Mouse (Mus musculus): ENCODE data around the gene Tcte1. TPM values are rescaled to one million over a fixed set of nuclear protein-coding genes. Genes with fewer than 3 reads are reported as not detected.
A peak's percentile ranks its signal among the peaks of the same experiment; 100 is the strongest.

Gene Tcte1
- polyA plus RNA-seq, 1 experiment = not detected

- Histone ChIP-seq H3K27ac (ENCODE audit: control insufficient read depth, insufficient read depth, low read depth, low read length, poor library complexity) (peak overlapping the region; percentile 54; the same call in 1 of the 2 replicates), H3K4me3 (replicated peaks; ENCODE audit: control insufficient read depth, low read depth, low read length) (peak overlapping the region; percentile 29), H3K4me1 (ENCODE audit: control insufficient read depth, insufficient read depth, low read length) (peaks cover 18% of the 10 kb centered on the region)
- 17% methylated on average over 6 of the region's 6 CpGs for WGBS
- TF ChIP-seq CTCF (IDR thresholded peaks at IDR 0.05; ENCODE audit: control insufficient read depth, insufficient read depth, low read length) = peak; percentile 68
- TF ChIP-seq POLR2A (IDR thresholded peaks at IDR 0.05; ENCODE audit: borderline replicate concordance, control insufficient read depth, low read depth, low read length) = no peak
These were observed 59.6 kb downstream of the Tcte1 start for GRCm38 (mm10) chr17:45582715-45583355.

- Histone ChIP-seq H3K4me3 (replicated peaks; ENCODE audit: control insufficient read depth, low read depth, low read length) (peak overlapping the region; percentile 46), H3K27ac (ENCODE audit: control insufficient read depth, insufficient read depth, low read depth, low read length, poor library complexity) (peak overlapping the region; percentile 83), H3K4me1 (ENCODE audit: control insufficient read depth, insufficient read depth, low read length) (peaks cover 18% of the 10 kb centered on the region)
- WGBS = 30% methylated on average over 12 of the region's 12 CpGs
- TF ChIP-seq CTCF (IDR thresholded peaks at IDR 0.05; ENCODE audit: control insufficient read depth, insufficient read depth, low read length) (no peak; the same call in 1 of the 2 replicates), POLR2A (IDR thresholded peaks at IDR 0.05; ENCODE audit: borderline replicate concordance, control insufficient read depth, low read depth, low read length) (no peak)
These were observed 61.1 kb downstream of the Tcte1 start for GRCm38 (mm10) chr17:45584096-45584896.

DNA sequence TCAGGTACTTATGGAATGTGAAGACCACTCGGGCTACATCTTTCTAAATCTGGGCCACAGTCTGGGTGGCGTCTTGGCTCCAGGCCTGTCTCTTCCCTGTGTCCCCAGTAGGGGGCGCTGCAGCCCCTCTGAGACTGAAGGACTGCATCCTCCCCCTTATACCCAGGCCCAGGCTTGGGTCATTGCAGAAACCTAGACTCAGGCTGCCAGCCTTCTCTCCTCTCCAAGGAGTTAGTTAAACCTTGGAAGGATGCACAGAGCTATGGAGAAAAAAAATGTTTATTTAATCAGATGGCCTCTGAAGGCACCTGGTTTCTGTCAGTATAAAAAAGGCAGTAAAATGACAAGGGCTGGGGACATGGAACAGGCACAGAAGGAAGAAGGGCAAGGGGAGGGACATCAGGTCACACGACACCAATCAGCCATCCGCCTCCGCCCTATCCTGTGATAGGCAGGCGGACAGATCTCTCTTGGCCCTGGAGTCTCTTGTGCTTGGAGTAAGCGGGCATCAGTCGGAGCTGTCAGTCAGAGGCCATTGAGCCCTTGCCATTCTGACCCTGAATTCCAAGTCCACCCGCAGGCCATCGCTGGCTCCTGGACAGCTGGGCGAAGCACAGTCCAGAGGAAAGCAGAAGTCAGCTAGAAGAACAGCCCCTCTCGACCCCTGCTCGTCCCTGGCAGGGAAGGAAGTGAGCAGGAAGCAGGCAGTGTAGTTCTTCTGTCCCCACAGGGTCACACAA lies 61.9 kb downstream of the Tcte1 start:
- H3K27ac ChIP-seq (ENCODE audit: control insufficient read depth, insufficient read depth, low read depth, low read length, poor library complexity) = peak overlapping the region; percentile 83
- WGBS = 32% methylated on average over 14 of the region's 14 CpGs
- peak overlapping the region; percentile 8 for H3K4me3 ChIP-seq (replicated peaks; ENCODE audit: control insufficient read depth, low read depth, low read length)
- TF ChIP-seq CTCF (IDR thresholded peaks at IDR 0.05; ENCODE audit: control insufficient read depth, insufficient read depth, low read length) = peak; percentile 86
- 0 out of 2 replicates have a peak, but pooled peaks have one; percentile 33 for TF ChIP-seq POLR2A (IDR thresholded peaks at IDR 0.05; ENCODE audit: borderline replicate concordance, control insufficient read depth, low read depth, low read length)
- peaks cover 16% of the 10 kb centered on the region for H3K4me1 ChIP-seq (ENCODE audit: control insufficient read depth, insufficient read depth, low read length)

DNA sequence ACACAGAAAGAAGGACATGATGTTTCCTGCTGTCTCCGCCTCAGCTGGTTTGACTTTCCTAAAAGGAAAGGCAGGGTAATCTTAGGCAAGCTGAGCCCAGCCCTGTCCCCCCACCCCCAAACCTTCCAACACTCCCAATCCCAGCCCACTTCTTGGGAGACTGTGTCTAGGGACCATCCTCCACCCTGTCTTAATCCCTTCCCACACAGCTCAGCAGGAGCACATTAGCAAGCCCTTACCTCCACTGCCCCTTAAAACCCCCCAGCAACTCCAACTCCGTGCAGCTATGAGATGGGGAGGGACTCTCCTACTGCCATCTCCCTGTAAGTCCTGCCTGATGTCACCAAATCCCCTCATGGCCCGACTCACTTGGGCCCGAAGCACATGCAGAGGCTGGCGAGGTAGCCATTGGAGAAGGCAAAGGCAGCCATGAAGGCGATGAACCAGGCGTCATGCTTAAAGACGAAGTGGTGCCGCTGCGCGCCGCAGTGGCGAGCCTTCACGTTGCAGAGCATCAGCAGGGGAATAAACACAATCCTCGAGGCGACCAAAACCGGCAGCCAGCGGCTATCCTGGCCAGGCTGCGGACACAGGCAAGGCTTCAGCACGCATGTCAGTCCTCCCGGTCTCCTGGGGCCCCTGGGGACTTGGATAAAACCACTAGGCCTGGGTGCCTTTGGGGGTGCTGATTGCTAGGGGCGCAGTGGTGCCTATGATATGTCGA lies 62.7 kb downstream of the Tcte1 start:
- H3K4me1 ChIP-seq (ENCODE audit: control insufficient read depth, insufficient read depth, low read length) = peaks cover 14% of the 10 kb centered on the region
- WGBS = 90% methylated on average over 23 of the region's 23 CpGs
- no peak overlapping the region for H3K4me3 ChIP-seq (replicated peaks; ENCODE audit: control insufficient read depth, low read depth, low read length)
- H3K27ac ChIP-seq (ENCODE audit: control insufficient read depth, insufficient read depth, low read depth, low read length, poor library complexity) = peak overlapping the region; percentile 38
- TF ChIP-seq CTCF (IDR thresholded peaks at IDR 0.05; ENCODE audit: control insufficient read depth, insufficient read depth, low read length) (no peak), POLR2A (IDR thresholded peaks at IDR 0.05; ENCODE audit: borderline replicate concordance, control insufficient read depth, low read depth, low read length) (no peak; the same call in 1 of the 2 replicates)

DNA sequence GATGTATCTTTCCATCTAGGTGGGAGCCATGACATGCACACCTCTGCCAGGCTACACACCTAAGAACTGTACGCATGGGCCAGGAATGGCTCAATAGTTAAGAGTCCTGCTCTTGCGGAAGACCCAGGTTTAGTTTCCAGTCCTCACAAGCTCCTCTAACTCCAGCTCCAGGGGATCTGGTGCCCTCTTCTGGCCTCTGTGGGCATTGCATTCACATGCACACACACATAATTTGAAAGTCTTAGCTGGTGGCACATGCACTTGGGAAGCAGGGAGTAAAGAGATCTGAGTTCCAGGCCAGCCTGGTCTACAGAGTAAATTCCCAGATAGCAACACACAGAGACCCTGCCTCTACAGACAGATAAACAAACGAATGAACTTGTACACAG lies 63.2 kb downstream of the Tcte1 start:
- no peak overlapping the region for H3K27ac ChIP-seq (ENCODE audit: control insufficient read depth, insufficient read depth, low read depth, low read length, poor library complexity)
- H3K4me1 ChIP-seq (ENCODE audit: control insufficient read depth, insufficient read depth, low read length) = peaks cover 14% of the 10 kb centered on the region
- H3K4me3 ChIP-seq (replicated peaks; ENCODE audit: control insufficient read depth, low read depth, low read length) = no peak overlapping the region
- TF ChIP-seq CTCF (IDR thresholded peaks at IDR 0.05; ENCODE audit: control insufficient read depth, insufficient read depth, low read length) = peak; percentile 45
- TF ChIP-seq POLR2A (IDR thresholded peaks at IDR 0.05; ENCODE audit: borderline replicate concordance, control insufficient read depth, low read depth, low read length) = no peak
- WGBS = 93% methylated on average over 3 of the region's 3 CpGs

DNA sequence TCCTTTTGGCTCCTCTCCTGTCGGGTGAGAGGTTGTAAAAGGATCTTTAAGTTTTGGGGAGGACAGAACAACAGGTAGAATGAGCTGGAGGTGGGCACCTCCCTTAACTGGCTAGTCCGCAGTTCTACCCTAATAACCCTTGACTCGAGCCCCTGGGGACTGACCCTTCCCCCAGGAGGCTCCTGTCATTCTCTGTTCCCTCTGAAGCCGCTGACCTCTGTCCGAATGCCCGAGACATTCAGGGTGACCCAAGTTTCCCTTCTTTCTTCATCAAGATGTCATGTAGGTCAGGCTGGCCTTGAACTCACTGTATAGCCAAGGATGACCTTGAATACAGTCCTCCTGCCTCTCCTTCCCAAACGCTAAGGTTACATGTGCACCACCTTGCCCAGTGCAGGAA lies 65.1 kb downstream of the Tcte1 start:
- TF ChIP-seq CTCF (IDR thresholded peaks at IDR 0.05; ENCODE audit: control insufficient read depth, insufficient read depth, low read length) (no peak), POLR2A (IDR thresholded peaks at IDR 0.05; ENCODE audit: borderline replicate concordance, control insufficient read depth, low read depth, low read length) (no peak)
- Histone ChIP-seq H3K4me1 (ENCODE audit: control insufficient read depth, insufficient read depth, low read length) (peaks cover 7% of the 10 kb centered on the region), H3K27ac (ENCODE audit: control insufficient read depth, insufficient read depth, low read depth, low read length, poor library complexity) (no peak overlapping the region), H3K4me3 (replicated peaks; ENCODE audit: control insufficient read depth, low read depth, low read length) (no peak overlapping the region)
- WGBS = 89% methylated on average over 7 of the region's 7 CpGs

- 98% methylated on average over 7 of the region's 7 CpGs for WGBS
- no peak overlapping the region for H3K4me3 ChIP-seq (replicated peaks; ENCODE audit: control insufficient read depth, low read depth, low read length)
- peaks cover 5% of the 10 kb centered on the region for H3K4me1 ChIP-seq (ENCODE audit: control insufficient read depth, insufficient read depth, low read length)
- no peak for TF ChIP-seq POLR2A (IDR thresholded peaks at IDR 0.05; ENCODE audit: borderline replicate concordance, control insufficient read depth, low read depth, low read length)
- no peak for TF ChIP-seq CTCF (IDR thresholded peaks at IDR 0.05; ENCODE audit: control insufficient read depth, insufficient read depth, low read length)
- no peak overlapping the region for H3K27ac ChIP-seq (ENCODE audit: control insufficient read depth, insufficient read depth, low read depth, low read length, poor library complexity)
These were observed 66.0 kb downstream of the Tcte1 start for GRCm38 (mm10) chr17:45589236-45589635.

All from bone marrow, adult 2 months (tissue).